Mouse (Mus musculus) left cerebral cortex, adult 8-10 months (tissue): ENCODE results near the gene Cdc34. TPM values are rescaled to one million over a fixed set of nuclear protein-coding genes. Genes with fewer than 3 reads are reported as not detected.

Experiments used
- DNase-seq, 2 experiments: peaks; one replicate each; pipeline ENCODE4 v3.0.0; 2022; ENCODE audit warnings: low spot score in 2 of 2
- total RNA-seq, 4 experiments: library from RNA; stranded (reverse); gene quantifications; 2 replicates each; pipeline ENCODE4 v1.2.4; 2022

Gene Cdc34
- total RNA-seq: 10 to 100 TPM; 65.7 to 72.5 (median 70.4) TPM

DNA sequence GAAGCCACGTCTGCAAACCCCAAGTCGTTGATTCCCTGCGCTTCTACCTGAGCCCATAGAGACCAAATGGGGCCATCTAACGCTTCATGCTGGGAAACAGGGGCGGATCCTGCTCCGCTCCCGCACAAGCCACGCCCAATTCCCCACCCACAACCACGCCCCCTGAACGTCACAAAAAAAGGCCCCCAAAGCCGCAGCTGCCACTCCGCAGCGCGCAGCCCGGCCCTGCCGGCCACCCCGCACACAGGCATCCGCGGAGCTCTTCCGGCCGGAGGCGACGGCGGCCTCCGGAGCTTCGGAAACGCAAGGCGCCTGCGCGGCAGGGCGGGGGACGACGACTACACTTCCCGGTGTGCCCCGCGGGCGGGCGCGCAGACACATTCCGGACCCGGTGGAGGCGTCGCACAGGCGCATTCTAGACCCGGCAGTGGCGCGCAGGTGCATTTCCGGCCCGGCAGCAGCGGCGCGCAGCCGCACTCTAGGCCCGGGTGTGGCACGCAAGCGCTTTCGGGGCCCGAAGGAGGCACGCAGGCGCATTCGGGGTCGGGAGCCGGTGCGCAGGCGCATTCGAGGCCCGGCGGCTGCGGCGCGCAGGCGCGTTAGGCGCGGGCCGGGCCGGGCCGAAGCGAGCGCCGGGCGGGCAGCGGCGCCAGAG is at the start of gene Cdc34:
Cdc34 (plus strand) TSS at position 605 of the 655 bp plus-strand sequence.
- peak; percentile 98 to 100 for DNase-seq

DNA sequence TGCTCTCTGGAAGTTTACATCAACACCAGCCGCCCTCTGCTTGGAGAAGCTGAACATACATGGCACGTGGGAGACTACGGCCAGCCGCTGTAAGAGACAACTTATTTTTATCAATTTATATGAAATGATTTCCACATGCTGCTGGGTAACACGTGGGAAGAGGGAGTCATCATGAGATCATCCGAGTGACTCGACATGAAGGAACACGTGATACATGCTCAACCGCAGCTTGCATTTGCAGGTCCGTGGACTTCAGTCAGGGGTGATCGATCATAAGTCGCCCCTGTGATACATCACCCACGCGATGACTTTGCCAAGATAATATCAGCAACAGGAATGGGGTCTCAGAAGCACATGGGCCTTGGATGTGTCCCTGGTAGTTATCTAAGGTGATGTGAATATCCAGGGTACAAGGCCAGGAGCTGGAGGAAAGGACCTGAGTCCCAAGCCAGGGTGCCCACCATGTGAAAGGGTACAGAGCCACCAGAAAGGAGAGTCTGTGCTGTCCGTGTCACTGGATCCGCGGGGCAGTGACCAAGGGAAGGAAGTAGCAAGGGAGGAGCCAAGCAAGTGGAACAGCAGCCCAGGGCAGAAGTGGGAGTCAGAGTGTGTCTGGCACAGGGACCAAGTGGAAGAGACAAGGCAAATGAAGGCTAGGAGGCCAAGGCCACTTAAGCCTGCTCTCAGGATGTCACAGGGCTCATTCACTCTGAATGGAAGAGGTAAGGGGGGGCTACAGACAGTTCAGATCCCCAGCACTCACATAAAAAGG is 48.8 kb upstream of the Cdc34 start:
- DNase-seq: peak in 1 of 2 experiments; percentile 57

DNA sequence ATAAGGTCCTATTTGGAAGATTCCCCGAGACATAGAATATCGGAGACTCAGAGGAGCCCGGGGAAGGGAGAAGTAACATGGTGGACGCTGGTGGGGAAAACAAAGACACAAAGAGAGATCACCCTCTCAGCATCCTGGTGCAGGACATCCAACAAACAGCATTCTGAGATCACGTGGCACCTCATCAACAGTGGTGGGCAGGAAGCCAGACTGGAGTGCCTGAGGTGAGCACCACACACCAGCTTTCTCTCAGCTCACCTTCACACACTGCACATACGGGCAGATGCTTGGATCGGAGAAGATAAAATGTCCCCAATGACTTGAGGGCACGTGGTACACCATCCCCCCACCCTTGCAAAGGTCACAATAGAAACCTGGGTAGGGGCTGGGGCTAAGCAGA is 45.7 kb upstream of the Cdc34 start:
- no peak for DNase-seq

DNA sequence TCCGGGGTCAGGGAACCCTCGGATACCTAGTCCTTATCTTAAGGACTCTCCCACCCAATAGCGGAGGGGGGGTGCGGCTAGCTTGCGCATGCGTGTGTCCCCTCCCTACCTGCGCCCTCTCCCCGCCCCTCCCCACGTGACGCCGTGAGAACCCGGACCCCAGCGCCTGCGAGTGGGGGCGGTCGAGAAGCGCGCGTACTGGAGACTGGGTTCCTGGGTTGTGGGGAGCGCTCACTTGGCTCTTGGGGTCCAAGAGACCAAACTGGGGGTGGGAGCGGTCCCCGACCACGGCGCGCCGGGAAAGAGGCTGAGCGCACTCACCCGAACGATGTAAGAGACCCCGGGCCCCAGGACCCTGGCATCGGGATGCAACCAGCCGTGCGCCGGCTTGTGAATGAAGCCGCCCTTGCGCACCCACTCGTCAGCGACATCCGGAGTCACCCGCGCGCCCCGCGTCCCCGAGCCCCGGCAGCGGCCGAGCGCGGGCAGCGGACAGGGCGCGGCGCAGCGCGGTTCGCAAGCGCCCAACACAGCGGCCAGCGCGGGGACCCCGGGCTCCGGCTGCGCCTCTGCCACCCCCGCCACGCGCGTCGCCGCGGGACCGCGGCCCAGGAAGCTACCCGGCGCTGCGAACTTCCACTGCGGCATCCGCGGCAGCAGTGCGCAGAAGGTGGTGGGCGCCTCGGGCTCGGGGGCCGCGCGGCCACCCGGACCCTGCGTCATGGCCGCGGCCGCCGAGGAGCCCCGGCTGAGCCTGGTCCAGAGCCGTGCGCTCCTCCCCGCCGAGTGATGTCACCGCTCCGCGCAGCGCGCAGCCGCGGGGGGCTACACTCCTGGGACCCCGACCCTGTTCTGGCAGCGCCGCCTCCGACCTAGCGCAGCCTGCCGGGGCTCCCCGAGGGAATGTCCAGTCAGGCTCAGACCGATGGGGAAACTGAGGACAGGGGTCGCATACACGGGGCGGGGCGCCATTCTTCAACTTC is 44.6 kb upstream of the Cdc34 start, which contains the start of gene Shc2:
Shc2 (minus strand) TSS at position 791 of the 983 bp plus-strand sequence.
- DNase-seq: peak; percentile 58 to 81

DNA sequence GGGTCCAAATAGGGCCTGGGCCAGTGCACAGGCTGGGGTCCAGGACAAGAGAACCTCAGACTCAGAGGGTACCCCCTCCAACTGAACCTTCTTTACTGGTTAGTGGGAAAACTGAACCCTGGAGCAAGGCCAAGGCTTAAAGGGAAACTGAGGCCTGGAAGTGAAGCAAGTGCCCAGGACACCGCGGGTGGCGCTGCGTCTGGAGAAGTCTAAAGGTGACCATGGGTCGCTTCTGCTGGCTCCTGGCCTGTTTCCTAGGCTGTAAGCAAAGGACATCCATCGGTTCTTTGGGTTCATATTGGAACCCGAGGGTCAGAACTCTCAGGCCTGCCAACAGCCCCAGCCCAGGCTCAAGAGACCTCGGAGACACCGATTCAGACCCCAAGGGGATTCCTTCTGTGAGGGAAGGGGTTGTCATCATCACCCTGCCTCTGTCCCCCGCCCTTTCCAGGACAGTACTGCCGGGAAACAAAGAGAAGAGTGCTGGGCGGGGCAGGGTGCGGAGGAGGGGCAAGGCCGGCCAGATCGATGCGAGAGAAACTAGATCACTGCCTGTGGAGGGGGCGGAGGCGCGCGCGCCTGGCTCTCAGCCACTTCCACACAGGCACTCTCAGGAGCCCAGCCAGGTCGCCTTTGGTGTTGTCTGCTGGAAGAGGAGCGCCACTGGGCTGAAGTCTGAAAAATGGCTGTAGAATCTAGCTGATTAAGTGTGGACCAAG is 43.4 kb upstream of the Cdc34 start:
- DNase-seq: peak in 1 of 2 experiments; percentile 75

DNA sequence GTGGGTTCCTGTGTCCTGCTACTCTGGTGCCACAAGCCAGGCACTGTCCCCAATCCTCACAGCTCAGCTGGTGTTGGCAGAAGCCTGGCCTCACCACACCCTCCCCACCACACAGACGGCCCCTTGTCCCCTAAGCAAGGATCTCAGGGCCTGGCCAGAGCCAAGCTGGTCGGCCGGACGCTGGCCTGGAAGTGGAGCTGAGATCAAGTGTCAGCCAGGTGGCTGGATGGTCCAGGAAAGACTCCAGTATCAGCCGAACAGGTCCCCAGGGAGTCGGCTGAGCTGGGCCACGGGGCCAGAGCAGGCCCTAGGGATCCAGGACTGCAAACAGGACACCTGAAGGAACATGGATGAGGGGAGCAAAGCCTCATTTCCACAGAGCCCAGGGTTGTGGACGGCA is 36.3 kb upstream of the Cdc34 start, which contains the start of gene Odf3l2:
Odf3l2 (minus strand) TSS at position 28 of the 400 bp plus-strand sequence.
- no peak for DNase-seq

DNA sequence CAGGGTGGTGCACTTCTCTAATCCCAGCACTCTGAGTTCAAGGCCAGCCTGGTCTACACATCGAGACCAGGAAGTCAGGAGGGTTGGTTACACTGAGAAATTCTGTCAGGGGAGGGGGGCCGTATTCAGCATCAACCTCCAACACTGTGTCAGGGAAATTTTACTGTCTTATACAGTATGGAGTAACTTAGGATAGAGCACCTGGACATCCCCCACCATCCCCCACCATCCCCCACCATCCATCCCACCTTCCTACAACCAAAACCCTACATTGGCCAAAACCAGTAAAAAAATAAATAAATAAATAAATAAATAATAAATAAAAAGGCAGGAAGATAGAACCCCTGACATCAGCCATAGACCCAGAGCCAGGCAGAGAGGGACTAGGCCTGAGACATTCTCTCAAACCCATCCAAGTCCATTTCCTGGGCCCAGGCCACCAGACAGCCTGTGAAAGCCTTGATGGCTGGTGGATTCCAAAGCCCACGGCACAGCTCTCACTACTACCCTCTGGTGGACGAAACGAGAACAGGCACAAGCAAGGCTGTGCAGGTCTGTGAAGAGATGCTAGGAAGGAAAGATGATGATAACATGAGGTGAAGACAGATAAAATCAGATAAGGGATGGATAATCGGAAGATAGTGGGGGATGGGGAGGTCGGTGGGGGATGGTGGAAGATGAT is 32.8 kb upstream of the Cdc34 start:
- no peak for DNase-seq

DNA sequence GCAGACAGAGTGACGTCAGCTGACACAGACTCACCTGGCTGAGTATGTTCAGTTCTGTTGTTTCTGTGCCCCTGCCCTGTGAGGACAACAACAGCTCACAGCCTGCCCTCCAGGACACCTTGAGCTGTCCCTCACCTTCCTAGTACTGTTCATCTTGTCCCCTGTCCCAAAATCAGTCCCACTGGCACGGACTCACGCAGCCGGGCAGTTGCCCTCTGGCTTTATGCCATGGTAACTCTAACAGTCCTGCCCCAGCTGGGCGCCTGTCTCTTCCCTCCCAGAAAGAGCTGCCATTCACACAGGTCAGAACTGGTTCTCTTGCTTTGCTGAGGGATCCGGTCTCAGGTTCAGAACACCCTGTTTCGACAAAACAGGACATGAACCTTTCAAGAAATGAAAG is 29.2 kb upstream of the Cdc34 start:
- DNase-seq: no peak

DNA sequence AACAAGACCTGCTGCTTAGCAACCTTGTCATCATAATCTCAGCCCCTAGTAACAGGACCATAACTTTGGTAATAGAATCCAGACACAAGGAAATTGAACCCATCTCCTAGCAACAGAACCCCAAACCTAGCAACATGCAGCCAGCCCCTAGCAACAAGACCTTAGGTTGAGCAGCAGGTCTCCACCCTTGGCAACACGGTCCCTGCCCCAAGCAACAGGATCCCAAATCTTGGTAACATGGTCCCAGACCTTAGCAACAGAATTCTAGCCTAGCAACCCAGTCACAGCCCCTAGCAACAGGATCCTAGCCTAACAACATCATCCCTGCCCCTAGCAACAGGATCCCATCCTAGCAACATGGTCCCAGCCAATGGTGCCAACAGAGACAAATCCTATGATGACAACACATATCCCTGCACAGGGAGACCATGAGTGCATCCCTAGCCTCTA is 27.0 kb upstream of the Cdc34 start:
- no peak for DNase-seq

DNA sequence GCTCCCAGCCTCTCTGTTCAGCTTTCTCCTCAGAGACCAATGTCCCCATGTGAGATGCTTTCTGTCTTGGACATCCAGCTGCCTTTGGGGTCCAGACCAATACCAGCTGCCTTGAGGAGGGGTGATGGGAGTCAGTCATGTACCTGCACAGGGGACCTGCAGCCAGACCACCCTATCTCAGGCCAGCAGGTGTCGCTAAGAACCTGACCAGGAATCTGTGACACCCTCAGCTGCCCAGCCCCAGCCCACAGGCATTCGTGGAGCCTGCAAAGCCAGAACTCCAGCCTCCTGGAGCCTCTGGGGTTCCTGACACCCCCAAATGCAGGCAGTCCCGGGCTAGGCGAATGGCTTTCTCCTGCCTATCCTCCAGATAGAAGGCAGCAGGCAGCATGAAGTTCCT is 23.2 kb upstream of the Cdc34 start:
- no peak for DNase-seq

DNA sequence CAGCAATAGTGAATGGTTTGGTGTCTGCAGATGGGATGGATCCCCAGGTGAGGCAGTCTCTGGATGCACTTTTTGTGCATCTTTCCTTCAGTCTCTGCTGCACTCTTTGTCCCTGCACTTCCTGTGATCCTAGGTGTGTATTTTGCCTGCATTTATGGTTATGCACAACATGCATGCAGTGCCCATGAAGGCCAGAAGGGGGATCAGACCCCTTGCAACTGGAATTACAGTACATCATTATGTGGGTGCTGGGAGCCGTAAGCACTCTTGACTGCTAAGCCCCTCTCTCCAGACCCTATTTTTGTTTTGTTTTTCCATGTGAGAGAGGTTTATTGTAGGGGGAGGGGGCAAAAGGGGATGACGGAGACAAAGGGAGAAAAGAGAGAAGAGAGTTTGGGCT is 21.7 kb upstream of the Cdc34 start:
- no peak for DNase-seq

DNA sequence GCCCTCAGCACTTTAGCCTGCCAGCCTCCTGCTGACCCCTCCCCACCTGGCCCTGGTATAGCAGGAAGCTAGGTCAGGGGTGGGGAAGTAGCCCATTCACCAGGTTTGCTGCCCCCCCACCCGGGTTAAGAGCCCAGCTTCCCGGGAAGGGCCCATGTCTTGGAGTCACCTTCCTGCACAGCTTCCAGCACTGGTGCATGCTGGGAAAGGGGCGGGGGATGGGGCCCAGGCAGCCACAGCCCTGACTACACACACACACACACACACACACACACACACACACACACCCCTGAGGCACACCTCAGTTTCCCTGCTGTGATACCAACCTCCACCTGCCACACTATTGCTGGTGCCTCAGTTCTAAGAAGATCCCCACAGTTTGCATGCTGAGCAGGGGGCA is 20.1 kb upstream of the Cdc34 start:
- no peak for DNase-seq

DNA sequence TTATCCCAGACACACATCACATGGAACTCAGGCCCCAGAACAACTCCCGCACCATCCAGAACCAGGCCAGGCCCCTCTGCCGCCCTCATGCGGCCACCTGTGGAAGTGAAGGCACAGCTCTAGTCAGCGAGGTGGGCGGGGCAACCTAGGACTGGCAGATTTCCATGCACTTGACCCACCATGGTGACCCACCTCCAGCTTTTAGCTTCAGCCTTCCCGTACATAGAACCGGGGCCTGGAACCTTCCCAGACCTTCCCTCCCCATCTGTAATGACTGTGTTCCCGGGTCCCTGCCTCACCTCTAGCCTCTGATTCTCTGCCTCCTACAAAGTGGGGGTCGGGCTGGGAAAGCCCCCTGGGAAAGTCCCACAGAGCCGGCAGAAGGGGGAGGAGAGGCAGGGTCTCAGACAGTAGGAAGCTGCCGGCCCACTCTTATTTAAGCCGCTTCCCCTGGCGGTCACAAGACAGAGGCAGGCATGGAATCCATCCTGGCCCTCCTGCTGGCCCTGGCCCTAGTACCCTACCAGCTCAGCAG is 17.8 kb upstream of the Cdc34 start, which contains the start of gene Madcam1:
Madcam1 (plus strand) TSS at position 429 of the 535 bp plus-strand sequence.
- peak in 1 of 2 experiments; percentile 58 for DNase-seq

DNA sequence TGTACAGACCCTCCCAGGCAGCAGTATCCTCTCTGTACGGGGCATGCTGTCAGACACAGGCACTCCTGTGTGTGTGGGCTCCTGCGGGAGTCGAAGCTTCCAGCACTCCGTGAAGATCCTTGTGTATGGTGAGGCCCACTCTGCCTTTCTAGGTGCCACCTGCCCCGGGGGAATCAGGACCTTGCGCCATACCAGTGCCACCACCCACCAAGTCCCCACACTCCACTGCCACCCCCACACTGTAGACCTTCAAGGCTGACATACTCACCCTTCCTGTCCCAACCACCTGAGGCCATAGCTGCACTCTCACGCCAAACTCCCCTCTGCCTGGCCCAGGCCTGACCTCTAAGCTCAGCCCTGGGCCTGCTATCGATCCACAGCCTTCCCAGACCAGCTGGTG is 16.9 kb upstream of the Cdc34 start:
- no peak for DNase-seq

DNA sequence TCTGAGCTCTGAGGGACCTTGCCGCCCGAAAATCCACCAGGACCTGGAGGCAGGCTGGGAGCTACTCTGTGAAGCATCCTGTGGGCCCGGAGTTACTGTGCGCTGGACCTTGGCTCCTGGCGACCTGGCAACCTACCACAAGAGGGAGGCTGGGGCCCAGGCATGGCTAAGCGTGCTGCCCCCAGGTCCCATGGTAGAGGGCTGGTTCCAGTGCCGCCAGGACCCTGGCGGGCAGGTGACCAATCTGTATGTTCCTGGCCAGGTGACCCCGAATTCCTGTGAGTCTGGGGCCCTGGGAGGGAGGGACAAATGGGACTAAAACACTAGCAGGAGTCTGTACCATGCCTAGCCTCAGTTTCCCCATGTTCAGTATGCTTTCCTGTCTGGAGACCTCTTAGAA is 15.5 kb upstream of the Cdc34 start:
- no peak for DNase-seq

DNA sequence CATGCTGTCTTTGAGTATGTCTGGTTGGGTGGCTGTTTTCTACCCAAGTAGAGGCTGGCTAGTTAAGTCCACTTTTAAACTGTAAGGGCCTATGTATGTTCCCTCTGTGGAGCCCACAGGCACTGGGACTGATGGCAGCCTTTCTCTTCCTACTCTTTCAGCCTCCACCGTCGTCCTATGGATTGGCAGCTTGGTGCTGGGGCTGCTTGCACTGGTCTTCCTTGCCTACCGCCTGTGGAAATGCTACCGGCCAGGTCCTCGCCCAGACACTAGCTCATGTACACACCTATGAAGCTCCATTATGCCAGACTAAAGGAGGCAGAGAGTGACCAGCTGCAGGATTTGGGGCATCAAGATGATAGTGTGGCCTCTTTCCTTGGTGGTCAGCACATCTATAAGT is 13.9 kb upstream of the Cdc34 start:
- no peak for DNase-seq

DNA sequence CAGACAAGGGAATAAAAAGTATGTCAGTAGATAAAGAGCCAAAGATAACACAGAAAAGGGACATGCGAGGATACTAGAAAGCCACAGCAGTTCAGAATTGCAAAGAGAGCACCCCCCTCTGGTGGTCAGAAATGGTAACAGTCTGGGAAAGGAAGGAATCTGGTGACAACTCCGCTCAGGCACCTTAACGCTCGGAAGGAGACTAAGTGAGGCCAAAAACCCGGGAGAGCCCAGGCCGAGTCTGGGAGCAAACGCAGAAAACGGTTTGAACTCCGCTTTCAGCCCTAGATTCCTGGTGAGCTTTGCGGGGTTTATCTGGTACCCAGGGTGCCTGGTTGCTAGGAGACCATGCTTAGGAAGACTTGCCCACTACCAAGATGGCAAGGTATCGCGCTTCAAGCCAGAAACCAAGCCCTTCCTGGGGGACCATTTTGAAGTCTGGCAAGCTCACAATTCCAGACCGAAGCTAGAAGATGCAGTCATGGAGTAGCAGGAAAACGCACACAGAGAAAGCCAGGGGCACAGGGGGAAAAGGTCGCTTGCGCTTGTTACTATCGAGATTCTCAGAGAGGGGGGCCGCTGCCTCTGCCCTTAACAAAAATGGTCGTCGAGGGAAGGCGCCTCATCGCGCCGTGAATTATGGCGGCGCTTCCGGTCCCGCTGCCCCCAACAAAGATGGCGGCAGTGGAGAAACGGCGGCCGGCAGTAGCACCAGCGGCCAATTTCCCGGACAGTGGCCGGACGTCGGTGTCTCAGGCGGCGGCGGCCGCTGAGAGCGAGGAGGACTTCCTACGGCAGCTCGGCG is 13.0 kb upstream of the Cdc34 start, which contains the start of gene Tpgs1:
Tpgs1 (plus strand) TSS at position 599 of the 805 bp plus-strand sequence.
- peak; percentile 91 to 92 for DNase-seq

DNA sequence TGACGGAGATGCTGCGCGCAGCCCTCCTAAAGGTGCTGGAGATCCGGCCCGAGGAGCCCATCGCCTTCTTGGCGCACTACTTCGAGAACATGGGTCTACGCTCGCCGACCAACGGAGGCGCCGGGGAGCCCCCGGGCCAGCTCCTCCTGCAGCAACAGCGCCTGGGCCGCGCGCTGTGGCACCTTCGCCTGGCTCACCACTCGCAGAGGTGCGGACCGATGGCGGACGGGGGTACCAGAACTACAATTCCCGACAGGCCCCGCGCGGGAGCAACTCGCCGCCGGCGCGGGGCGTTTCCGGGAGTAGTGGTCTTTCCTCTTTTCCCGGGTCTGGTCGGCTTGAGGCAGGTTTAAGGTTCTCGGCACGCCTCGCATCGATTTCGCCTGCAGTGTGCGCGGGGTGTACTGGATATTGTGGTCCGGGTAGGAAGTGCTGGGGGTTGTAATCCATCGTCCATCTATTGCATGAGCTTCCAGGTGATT is 12.4 kb upstream of the Cdc34 start:
- peak; percentile 70 to 78 for DNase-seq
